20 mouse cellular contexts compared by ENCODE assay signal in the genomic region with DNA sequence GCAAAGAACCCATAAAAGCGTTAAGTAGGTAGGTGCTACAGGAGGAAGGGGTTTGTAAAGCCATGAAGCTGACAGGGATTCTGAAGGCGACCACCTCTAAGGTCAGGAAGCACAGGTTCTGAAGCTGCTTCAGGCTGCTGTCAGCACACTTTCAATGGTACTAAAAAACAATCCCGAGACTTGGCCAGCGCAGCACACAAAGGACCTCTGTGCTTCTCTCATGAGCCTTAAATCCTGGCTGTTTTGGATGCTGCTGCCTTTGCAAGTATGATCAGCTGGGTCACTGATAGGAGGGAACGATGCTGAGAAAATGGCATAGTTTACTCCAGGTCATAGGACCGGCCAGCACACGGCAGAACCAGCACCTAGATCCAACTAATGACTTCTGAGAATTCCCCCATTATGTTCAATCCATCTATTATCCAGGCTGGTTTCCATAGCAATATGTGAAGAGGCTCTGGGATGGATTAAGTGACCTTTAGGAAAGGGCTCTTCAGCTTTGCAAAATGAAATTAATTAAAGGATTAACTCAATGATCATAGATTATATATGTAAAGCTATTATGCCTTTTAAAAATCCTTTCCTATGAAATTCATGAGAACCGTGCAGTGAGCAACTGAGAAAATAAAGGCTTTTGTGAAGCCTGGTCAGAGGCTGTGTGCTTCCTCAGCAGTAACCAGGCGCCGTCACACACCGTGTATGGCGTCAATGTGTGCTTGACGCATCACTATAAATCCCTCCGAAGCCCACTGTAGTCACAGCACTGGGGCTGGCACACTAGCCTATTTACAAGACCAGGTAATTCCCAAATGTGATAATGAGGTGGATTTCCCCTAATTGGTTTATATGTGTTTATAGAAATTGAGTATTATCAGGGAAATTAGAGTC.
DNase-seq lines count a peak whose midpoint lies in the region; ATAC-seq and TF ChIP-seq lines count a peak whose summit lies in the region.
"Had no signal": no experiment of that assay in that cellular context is flagged by ENCODE, and none has a peak within 500 bp of the region (broad histone marks: within the 10 kb centered on the region; RNA-seq: fewer than 3 reads in every experiment).

No protein-coding gene starts in this region.

- no peak overlapping the region for H3K4me3 ChIP-seq in neural tube, embryonic 11.5 days (ENCODE audit: low read depth, low read length)
- H3K4me3 ChIP-seq in forebrain, postnatal 0 days (ENCODE audit: low read depth, low read length) = no peak overlapping the region
- H3K4me3 ChIP-seq in midbrain, embryonic 12.5 days = no peak overlapping the region
- no peak overlapping the region for H3K4me3 ChIP-seq in neural tube, embryonic 15.5 days (replicated peaks)
- H3K4me3 ChIP-seq: embryonic facial prominence, embryonic 13.5 days had no signal

- peak; percentile 45; the same call in 1 of the 2 replicates for ATAC-seq in neural tube, embryonic 11.5 days (ENCODE audit: insufficient read depth, low FRiP score, low TSS enrichment)
- peak; percentile 61 for ATAC-seq in forebrain, postnatal 0 days
- peak; percentile 82 for ATAC-seq in midbrain, embryonic 12.5 days (ENCODE audit: low FRiP score, low read depth)
- ATAC-seq in neural tube, embryonic 15.5 days (ENCODE audit: low FRiP score) = peak; percentile 81; the same call in 1 of the 2 replicates
- ATAC-seq in CD4-positive, CD25-positive, alpha-beta regulatory T cell, adult 4 months = no peak
- no peak for ATAC-seq in erythroblast, adult 5-6 weeks (replicated peaks; ENCODE audit: low FRiP score, poor library complexity, severe bottlenecking)
- ATAC-seq: intestine, postnatal 0 days; lung, postnatal 0 days had no signal

- H3K4me1 ChIP-seq in neural tube, embryonic 11.5 days (ENCODE audit: control insufficient read depth, insufficient read depth, low read length) = no peaks in the 10 kb centered on the region
- 0 out of 2 replicates have a peak, but pooled peaks cover 4% of the 10 kb centered on the region for H3K4me1 ChIP-seq in forebrain, postnatal 0 days (ENCODE audit: insufficient read depth)
- H3K4me1 ChIP-seq in midbrain, embryonic 12.5 days = peaks cover 14% of the 10 kb centered on the region
- peaks cover 8% of the 10 kb centered on the region for H3K4me1 ChIP-seq in neural tube, embryonic 15.5 days

- H3K9me3 ChIP-seq in neural tube, embryonic 11.5 days (ENCODE audit: control insufficient read depth, low read length) = no peaks in the 10 kb centered on the region
- no peaks in the 10 kb centered on the region for H3K9me3 ChIP-seq in forebrain, postnatal 0 days (ENCODE audit: low read length)
- no peaks in the 10 kb centered on the region for H3K9me3 ChIP-seq in midbrain, embryonic 12.5 days
- H3K9me3 ChIP-seq in neural tube, embryonic 15.5 days (replicated peaks) = no peaks in the 10 kb centered on the region
- H3K9me3 ChIP-seq: G1E had no signal

- no peak for TF ChIP-seq CTCF in forebrain, postnatal 0 days (IDR thresholded peaks at IDR 0.05; ENCODE audit: low read depth)

- no peak overlapping the region for H3K9ac ChIP-seq in neural tube, embryonic 11.5 days (ENCODE audit: low read length)
- no peak overlapping the region for H3K9ac ChIP-seq in forebrain, postnatal 0 days
- no peak overlapping the region for H3K9ac ChIP-seq in midbrain, embryonic 12.5 days (replicated peaks)
- no peak overlapping the region for H3K9ac ChIP-seq in neural tube, embryonic 15.5 days (replicated peaks)
- H3K9ac ChIP-seq: embryonic facial prominence, embryonic 13.5 days; liver, embryonic 14.5 days had no signal

- H3K4me2 ChIP-seq in neural tube, embryonic 11.5 days (ENCODE audit: low read depth) = no peak overlapping the region
- no peak overlapping the region for H3K4me2 ChIP-seq in forebrain, postnatal 0 days (ENCODE audit: low read depth)
- 0 out of 2 replicates have a peak overlapping the region, but pooled peaks have one; percentile 3 for H3K4me2 ChIP-seq in midbrain, embryonic 12.5 days (replicated peaks)
- no peak overlapping the region for H3K4me2 ChIP-seq in neural tube, embryonic 15.5 days
- H3K4me2 ChIP-seq: embryonic facial prominence, embryonic 13.5 days had no signal

- 70% methylated on average over 14 of the region's 14 CpGs for WGBS in neural tube, embryonic 11.5 days
- 19% methylated on average over 14 of the region's 14 CpGs for WGBS in forebrain, postnatal 0 days
- 25% methylated on average over 14 of the region's 14 CpGs for WGBS in midbrain, embryonic 12.5 days
- WGBS in neural tube, embryonic 15.5 days = 40% methylated on average over 14 of the region's 14 CpGs

- H3K27me3 ChIP-seq in neural tube, embryonic 11.5 days (ENCODE audit: control insufficient read depth, insufficient read depth, low read length) = no peaks in the 10 kb centered on the region
- no peaks in the 10 kb centered on the region for H3K27me3 ChIP-seq in forebrain, postnatal 0 days (ENCODE audit: insufficient read depth, low read length)
- H3K27me3 ChIP-seq in midbrain, embryonic 12.5 days = peaks cover 47% of the 10 kb centered on the region
- H3K27me3 ChIP-seq in neural tube, embryonic 15.5 days (replicated peaks) = no peaks in the 10 kb centered on the region
- H3K27me3 ChIP-seq: embryonic facial prominence, embryonic 13.5 days had no signal

- H3K36me3 ChIP-seq in neural tube, embryonic 11.5 days (ENCODE audit: control insufficient read depth, insufficient read depth, low read length) = no peaks in the 10 kb centered on the region
- no peaks in the 10 kb centered on the region for H3K36me3 ChIP-seq in forebrain, postnatal 0 days (ENCODE audit: insufficient read depth)
- H3K36me3 ChIP-seq in midbrain, embryonic 12.5 days = peaks cover 17% of the 10 kb centered on the region; the same call in 1 of the 2 replicates
- 0 out of 2 replicates have a peak, but pooled peaks cover 3% of the 10 kb centered on the region for H3K36me3 ChIP-seq in neural tube, embryonic 15.5 days

- DNase-seq in neural tube, embryonic 11.5 days (ENCODE audit: low spot score) = peak; percentile 25
- no peak for DNase-seq in neural tube, embryonic 10.5 days (ENCODE audit: extremely low spot score, low spot score)
- DNase-seq in forebrain, postnatal 0 days = peak; percentile 24
- DNase-seq in cerebellum, adult 11 months = no peak
- DNase-seq: adrenal gland, postnatal 10 days; cerebellum, adult 9-11 months; gastrocnemius, postnatal 10 days; heart, postnatal 14 days; layer of hippocampus, postnatal 36 days; thymus, postnatal 14 days had no signal

- H3K27ac ChIP-seq in neural tube, embryonic 11.5 days (ENCODE audit: low read depth, low read length) = no peak overlapping the region
- H3K27ac ChIP-seq in forebrain, postnatal 0 days (ENCODE audit: low read depth, low read length) = no peak overlapping the region
- peak overlapping the region; percentile 56 for H3K27ac ChIP-seq in midbrain, embryonic 12.5 days (replicated peaks)
- H3K27ac ChIP-seq in neural tube, embryonic 15.5 days (replicated peaks) = no peak overlapping the region
- H3K27ac ChIP-seq: embryonic facial prominence, embryonic 13.5 days; liver, embryonic 14.5 days; stomach, postnatal 0 days had no signal

Comparison
In these comparisons a context has a peak if more than half of its experiments do, and no peak if none do; other contexts are left out.
1. DNase-seq: peak in neural tube, embryonic 11.5 days (single experiment) and forebrain, postnatal 0 days (single experiment); none in neural tube, embryonic 10.5 days (single experiment) and cerebellum, adult 11 months (single experiment).
2. ATAC-seq: peak in neural tube, embryonic 11.5 days (single experiment), forebrain, postnatal 0 days (single experiment), midbrain, embryonic 12.5 days (single experiment) and neural tube, embryonic 15.5 days (single experiment); none in CD4-positive, CD25-positive, alpha-beta regulatory T cell, adult 4 months (single experiment) and erythroblast, adult 5-6 weeks (single experiment).